Mouse (Mus musculus) monocyte, adult 5-6 weeks (primary cell): ENCODE measurements around the gene Lrmp. TPM values are rescaled to one million over a fixed set of nuclear protein-coding genes. Genes with fewer than 3 reads are reported as not detected.
"Not testable (repeated sequence)": the region's sequence is repeated elsewhere in the genome, so short reads cannot be mapped to it uniquely, and the experiment has no call there.

Source experiments
- ATAC-seq: fragments of 153-309, 156-312 bp; replicated peaks from 2 replicates; pipeline ENCODE4 v1.8.0; 2017; ENCODE audit warnings: mild to moderate bottlenecking; ENCODE audit not compliant: low TSS enrichment, insufficient number of reproducible peaks, severe bottlenecking, poor library complexity, low FRiP score
- total RNA-seq: library from RNA; stranded (forward); fragments of 200-1000, 200-491, 200-594 nt; gene quantifications from 3 replicates; pipeline ENCODE4 v1.2.3, GENCODE M21; 2017

Lrmp gene
- total RNA-seq: 254 to 293 TPM (median 262 TPM) in 3 replicates

DNA sequence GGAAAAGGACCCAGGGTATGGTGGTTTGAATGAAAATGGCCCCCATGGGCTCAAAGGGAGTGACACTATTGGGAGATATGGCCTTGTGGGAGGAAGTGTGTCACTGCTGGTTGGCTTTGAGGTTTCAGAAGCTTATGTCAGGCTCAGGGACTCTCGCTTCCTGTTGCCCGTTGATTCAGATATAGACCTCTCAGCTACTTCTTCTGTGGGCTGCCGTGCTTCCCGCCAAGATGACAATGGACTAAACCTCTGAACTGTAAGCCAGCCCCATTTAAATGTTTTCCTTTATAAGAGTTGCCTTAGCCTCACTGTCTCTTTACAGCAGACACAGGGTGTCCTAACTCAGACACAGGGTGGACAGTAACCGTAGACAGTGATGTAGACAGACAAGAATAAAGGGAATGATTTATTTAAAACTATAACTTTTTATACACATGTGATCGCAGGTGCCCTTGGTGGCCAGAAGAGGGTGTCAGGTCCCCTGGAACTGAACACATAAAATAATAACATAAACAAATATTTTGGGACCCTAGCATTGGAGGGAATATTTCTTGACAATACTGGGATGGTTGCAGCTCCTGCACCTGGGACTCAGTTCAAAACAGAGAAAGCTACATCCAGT is at the start of gene Lrmp:
Lrmp (plus strand) TSS at position 178 of the 622 bp plus-strand sequence.
- peak; percentile 88 for ATAC-seq

DNA sequence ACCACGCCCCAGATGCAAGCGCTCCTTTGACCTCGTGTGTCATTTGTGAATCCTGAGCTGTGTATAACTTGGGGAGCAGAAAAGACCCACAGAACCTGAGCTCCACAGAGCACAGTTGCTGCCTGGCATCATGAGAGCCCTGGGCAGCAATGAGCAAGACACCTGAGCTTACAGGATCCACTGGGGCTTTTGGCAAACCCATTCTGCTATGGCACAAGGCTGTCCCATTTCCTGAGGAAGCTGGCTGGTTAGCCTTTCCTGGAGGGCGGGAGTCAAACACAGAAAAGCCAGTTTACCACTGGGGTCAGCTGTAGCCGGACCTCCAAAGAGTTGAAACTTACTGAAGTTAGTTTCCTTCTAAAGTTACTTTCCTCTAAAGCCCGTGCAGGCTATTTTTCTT is 49.0 kb upstream of the Lrmp start:
- ATAC-seq: no peak

- ATAC-seq: no peak
Observed at GRCm38 (mm10) chr6:145067679-145068078, 47.8 kb upstream of the Lrmp start.

DNA sequence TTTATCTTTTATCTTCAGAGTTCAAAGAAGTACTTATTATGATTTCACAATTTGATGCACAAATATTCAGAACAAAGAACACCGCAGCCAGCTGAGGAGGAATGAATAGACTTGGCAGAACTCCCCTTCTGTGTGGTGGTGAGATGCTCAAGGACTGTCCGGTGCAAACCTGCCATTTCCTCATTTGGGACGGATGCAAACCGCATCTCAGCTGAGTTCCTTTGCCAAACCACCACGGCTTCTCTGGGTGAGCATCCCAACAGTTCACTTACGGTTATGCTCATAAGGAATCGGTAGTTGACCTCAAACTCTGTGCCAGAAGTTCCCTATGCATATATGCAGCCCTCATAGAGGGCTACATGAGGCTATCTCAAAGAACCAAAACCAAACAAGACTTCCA is 46.1 kb upstream of the Lrmp start:
- no peak for ATAC-seq

DNA sequence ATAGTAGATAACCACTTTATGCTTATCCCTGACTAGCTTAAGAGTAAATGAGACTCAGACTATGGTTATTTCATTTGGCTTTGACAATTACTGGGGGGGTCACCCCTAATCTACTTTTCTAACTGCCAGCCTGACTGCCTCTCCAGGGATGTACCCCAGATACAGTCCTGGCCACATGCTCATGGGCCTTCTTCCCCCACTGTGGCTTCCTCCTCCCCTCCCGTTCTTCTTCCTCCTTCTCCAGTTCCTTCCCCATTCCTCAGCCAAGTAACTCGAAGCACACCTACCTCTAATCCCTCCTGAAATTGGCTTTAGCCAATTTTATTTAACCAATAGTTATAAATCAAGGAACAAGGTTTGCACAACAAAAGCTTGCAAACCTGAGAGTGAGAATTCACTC is 45.5 kb upstream of the Lrmp start:
- ATAC-seq: no peak

DNA sequence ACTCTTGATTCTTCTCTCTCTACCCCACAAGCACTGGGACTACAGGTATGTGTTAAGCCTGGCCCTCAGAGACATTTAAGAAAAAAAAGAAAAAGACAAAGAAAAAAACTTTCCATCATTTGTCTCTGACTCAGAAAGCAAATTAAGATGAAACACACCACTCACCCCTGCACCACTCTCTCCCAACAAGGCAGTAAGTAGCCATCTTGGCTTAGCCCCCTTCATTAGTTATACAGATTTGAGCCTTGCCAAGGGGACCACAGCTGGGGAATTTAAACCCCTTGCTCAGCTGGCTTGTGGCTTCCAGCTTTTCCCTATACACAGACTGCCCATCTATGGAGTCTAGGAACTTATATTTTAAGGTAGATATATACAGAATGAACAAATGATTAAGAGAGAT is 41.0 kb upstream of the Lrmp start:
- no peak for ATAC-seq

DNA sequence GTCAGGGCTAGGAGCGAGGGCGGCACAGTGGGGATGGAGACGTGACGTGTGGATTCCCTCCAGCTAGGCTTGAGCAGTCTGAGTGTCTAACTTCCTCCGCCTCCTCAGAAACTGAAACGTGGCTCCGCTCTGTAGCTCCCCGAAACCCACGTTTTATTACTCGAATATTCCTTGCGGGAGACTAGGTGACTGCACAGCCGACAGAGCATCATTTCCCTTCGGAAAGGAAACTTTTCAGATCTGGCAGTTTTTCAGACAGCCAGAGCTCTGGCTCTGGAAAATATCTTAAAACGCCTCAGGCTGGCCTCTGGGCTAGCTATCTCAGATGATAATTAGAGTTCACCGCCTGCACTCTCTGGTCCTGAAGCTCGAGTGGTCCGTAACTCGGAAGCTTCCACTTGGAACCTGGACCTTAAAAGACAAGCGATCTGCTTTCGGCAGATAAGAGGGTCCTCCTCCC is 40.3 kb upstream of the Lrmp start:
- ATAC-seq: no peak

- 0 out of 2 replicates have a peak, but pooled peaks have one; percentile 19 for ATAC-seq
Observed at GRCm38 (mm10) chr6:145075548-145076224, 39.8 kb upstream of the Lrmp start, which contains the start of gene Bcat1. Gene Bcat1, minus strand, starts transcription at chr6:145076184.

- no peak for ATAC-seq
Observed at GRCm38 (mm10) chr6:145076286-145076685, 39.2 kb upstream of the Lrmp start.

GRCm38 (mm10) chr6:145079087-145079759 is 36.2 kb upstream of the Lrmp start:
- no peak for ATAC-seq

DNA sequence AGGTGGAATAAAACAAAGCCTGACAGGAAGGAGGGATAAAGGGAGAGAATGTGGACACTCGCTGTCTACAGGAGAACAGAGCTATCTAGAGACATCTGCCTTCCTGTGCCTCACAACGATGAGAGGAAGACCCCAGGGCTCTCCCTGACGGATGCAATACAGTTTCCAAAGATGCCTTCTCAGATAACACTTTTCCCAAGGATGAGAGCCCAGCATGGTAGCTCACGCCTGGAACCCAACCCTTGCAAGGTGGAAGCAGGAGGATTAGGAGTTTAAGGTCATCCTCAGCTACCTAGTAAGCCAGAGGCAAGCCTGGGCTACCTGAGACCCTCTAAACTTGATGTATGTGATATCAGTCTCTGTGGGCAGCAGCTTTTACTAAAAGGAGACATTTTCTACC is 33.7 kb upstream of the Lrmp start:
- ATAC-seq: no peak

GRCm38 (mm10) chr6:145084343-145085117 is 30.9 kb upstream of the Lrmp start:
- no peak for ATAC-seq

- no peak for ATAC-seq
Observed at GRCm38 (mm10) chr6:145088451-145089113, 26.9 kb upstream of the Lrmp start.

DNA sequence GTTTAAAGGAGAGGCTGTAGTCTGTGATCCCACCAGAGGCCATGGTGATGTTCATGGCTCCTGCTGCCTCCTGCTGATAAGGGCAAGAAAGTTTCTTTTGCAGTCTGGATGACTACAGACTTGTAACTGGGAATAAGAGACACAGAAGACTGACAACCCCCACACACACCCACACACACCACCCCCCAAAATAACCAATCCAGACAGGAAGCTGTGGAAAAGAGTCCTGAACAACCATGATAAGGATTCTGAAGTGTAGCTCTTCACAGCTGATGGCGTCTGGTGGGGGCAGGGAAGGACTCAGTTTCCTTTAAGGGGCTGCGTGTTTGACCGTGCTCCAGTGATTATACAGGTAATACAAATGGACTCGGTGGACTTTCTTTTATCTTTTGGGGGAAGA is 26.1 kb upstream of the Lrmp start:
- no peak for ATAC-seq

GRCm38 (mm10) chr6:145090201-145090863 is 25.1 kb upstream of the Lrmp start:
- ATAC-seq: no peak

DNA sequence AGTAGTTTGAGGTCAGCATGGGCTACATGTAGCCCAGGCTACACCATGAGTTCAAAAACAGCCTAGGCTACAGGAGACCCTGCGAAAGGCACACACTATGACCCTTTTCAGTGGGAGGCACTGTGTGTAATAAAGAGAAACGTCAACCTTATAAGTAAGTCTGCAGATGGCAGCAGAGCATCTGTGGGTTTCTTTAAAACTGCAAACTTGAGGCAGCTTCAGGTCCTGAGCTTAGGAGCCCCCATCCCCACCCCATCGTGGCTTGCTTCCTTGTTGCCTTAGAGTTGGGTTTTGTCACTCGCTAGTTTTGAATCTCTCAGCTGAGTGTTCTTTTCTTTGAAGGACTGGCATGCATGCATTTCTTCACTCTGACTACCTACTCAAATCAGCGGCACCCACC is 24.5 kb upstream of the Lrmp start:
- no peak for ATAC-seq

DNA sequence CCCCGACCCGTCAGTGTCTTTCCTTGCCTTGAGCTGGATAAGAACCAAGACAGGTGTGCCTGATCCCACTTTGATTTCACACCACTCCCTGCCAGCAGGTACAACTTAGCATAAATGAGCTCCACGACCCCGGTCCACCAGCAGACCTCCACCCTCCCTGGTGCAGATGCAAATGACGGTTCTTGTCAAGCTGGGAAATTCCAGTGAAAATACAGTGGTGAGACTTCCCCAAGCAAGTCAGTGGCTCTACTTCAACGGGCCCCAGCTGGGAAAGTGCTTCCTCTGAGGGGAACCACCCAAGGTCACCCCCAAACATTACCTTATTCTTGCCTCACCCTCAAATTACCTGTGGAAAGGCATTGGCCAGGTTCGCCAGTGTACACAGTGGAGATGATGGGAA is 23.5 kb upstream of the Lrmp start:
- no peak for ATAC-seq

DNA sequence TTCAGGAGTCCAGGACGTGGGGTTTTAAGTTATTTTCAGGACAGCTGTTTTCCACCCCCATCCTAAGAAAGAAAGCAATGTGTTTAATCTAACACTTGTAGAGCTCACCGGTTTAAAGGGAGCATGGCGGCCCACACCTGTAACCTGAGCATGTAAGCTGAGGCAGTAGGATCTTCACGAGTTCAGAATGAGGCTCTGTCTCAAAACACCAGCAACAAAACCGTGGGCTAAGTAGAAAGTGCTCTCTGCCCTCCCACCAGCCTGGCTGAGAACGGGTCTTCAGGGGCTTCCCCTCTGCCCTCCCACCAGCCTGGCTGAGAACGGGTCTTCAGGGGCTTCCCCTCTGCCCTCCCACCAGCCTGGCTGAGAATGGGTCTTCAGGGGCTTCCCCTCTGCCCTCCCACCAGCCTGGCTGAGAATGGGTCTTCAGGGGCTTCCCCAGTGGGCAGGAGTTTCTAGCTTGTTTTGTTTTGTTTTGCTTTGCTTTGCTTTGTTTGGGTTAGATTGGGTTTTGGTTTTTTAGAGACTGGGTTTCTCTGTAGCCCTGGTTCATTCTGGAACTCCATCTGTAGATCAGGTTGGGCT is 22.3 kb upstream of the Lrmp start:
- ATAC-seq: not testable (repeated sequence)
